Mouse (Mus musculus) megakaryocyte, embryonic 14.5 days (primary cell): ENCODE measurements around the gene Utrn. TPM values are rescaled to one million over a fixed set of nuclear protein-coding genes. Genes with fewer than 3 reads are reported as not detected.
"Not testable (repeated sequence)": the region's sequence is repeated elsewhere in the genome, so short reads cannot be mapped to it uniquely, and the experiment has no call there.

ENCODE experiments used
- H3K27me3 ChIP-seq: replicated peaks from 2 replicates; pipeline ENCODE3; 2012; ENCODE audit warnings: inconsistent platforms
- H3K36me3 ChIP-seq: replicated peaks from 2 replicates; pipeline ENCODE3; 2012; ENCODE audit warnings: low read length, inconsistent platforms, mixed read lengths
- H3K4me1 ChIP-seq: 2 replicates; pipeline ENCODE4 v1.6.1; 2012; ENCODE audit warnings: inconsistent platforms
- H3K4me3 ChIP-seq: replicated peaks from 2 replicates; pipeline ENCODE3; 2012; ENCODE audit warnings: moderate library complexity, mild to moderate bottlenecking, inconsistent platforms
- H3K9me3 ChIP-seq: 2 replicates; pipeline ENCODE4 v1.6.1; 2012; ENCODE audit warnings: inconsistent platforms
- FLI1 ChIP-seq: IDR thresholded peaks from 2 replicates; pipeline ENCODE4 v1.6.1; 2012; ENCODE audit warnings: low read length, inconsistent platforms, mixed read lengths
- GATA1 ChIP-seq: IDR thresholded peaks from 3 replicates; pipeline ENCODE4 v1.6.1; 2012; ENCODE audit warnings: mixed read lengths, low read length, inconsistent platforms, borderline replicate concordance
- polyA plus RNA-seq: library from polyadenylated mRNA; stranded (reverse); fragments of >175 nt; gene quantifications from 2 replicates; pipeline ENCODE4 v1.2.3, GENCODE M21; 2012; ENCODE audit warnings: low replicate concordance; ENCODE audit not compliant: insufficient read depth

Gene Utrn
- polyA plus RNA-seq, 1 experiment: 6.1 TPM

DNA sequence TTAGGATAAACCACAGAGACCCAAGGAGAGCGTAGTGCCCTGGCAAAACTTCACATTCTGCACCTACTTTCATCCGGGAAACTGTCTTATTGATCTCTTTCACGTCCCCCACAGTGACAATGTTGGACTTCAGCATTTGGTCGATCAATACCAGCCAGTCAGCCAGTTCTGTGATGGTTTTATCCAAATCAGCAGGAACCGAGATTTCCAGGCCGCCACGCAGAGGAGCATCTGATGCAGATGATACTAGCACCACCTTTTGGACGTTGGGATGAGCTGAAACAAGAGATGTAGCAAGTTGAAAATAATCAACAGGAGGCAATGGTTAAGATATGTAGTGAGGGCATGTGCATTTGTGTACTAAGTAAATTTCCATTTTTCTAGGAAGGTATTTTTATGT lies 225.8 kb downstream of the Utrn start:
- H3K9me3 ChIP-seq: no peaks in the 10 kb centered on the region

DNA sequence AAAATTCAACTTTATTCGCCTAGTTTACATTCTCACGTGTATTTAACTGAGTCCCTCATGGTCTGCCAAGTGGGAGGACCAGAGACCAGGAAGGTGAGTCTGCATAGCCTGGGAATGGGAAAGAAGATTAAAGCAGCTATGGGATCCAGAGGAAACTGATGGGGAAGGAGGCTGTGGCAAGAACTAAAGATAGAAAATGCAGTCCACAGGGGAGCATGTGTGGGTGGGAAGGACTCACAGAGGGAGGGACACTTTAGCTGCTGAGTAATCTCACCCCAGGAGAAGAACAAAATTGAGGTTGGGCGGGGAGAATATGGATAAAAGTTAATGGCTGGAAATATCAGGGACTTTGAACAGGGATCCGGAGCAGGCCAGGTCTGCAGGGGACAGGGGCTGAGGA lies 229.5 kb downstream of the Utrn start:
- no peak overlapping the region for H3K4me3 ChIP-seq
- no peak for TF ChIP-seq GATA1
- TF ChIP-seq FLI1: no peak
- no peaks in the 10 kb centered on the region for H3K9me3 ChIP-seq
- H3K4me1 ChIP-seq: peaks cover 39% of the 10 kb centered on the region
- peaks cover 82% of the 10 kb centered on the region for H3K36me3 ChIP-seq
- H3K27me3 ChIP-seq: no peaks in the 10 kb centered on the region

More for the DNA sequence above, 225.8 kb downstream of the Utrn start:
- no peak overlapping the region for H3K4me3 ChIP-seq
- H3K27me3 ChIP-seq: no peaks in the 10 kb centered on the region
- peaks cover 34% of the 10 kb centered on the region for H3K4me1 ChIP-seq
- TF ChIP-seq GATA1: no peak
- TF ChIP-seq FLI1: no peak
- peaks cover 79% of the 10 kb centered on the region for H3K36me3 ChIP-seq

DNA sequence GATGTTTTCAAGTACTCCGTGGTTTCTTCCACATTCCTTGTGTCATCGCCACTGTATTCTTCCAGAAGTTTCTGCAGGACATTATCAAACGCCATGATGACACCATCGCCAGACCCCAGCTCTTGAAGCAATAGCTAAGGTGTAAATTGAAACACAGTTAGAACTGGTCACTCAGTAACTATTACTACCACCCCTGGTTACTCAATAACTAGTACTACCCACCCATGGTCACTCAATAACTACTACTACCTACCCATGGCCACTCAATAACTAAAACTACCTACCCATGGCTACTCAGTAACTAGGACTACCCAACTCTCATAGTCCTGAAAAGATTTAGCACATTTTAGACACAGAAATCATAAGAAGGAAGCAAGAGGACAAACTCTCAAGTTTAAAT lies 235.2 kb downstream of the Utrn start:
- Histone ChIP-seq H3K27me3 (no peaks in the 10 kb centered on the region), H3K4me3 (no peak overlapping the region), H3K4me1 (peaks cover 21% of the 10 kb centered on the region), H3K36me3 (peaks cover 80% of the 10 kb centered on the region), H3K9me3 (no peaks in the 10 kb centered on the region)
- TF ChIP-seq FLI1 (no peak), GATA1 (no peak)

DNA sequence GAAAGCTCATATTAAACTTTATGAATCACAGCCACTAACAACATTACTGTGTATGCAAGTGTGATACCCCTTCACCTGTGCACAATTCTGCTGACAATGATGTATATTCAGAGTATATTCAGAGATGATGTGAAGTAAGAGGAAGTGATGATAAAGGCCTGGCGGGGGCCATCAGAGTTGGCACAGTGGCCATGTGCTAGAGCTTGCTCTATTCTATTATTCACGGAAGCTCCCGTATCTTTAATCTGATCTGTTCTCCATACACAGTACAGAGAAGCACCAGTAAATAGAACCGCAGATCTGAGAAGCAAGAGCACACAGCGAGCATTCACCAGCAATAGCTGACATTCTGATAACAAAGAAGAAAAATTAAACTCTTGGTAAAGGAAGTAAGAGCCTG lies 238.2 kb downstream of the Utrn start:
- Histone ChIP-seq H3K27me3 (no peaks in the 10 kb centered on the region), H3K9me3 (no peaks in the 10 kb centered on the region), H3K4me3 (no peak overlapping the region), H3K4me1 (peaks cover 11% of the 10 kb centered on the region), H3K36me3 (peaks cover 88% of the 10 kb centered on the region)
- no peak for TF ChIP-seq GATA1
- no peak for TF ChIP-seq FLI1

DNA sequence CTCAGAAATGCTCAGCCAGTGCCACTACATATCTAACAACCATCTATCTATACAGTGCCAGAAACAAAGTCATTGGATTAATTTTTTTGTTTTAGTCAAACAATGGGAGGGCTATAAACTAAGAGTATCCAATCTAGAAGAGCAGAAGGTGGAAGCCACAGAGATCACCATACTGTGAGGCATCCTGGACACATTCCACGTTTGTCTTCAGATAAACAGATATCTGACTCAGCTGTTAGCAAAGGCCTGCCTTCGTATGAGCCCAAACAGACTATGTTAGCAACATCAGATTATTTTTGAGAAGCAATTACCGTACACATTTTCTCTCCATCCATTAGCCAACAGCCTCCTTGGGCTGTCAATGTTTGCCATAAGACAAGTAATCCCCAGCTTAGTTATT lies 250.8 kb downstream of the Utrn start:
- Histone ChIP-seq H3K4me1 (peaks cover 31% of the 10 kb centered on the region), H3K4me3 (no peak overlapping the region), H3K9me3 (no peaks in the 10 kb centered on the region), H3K27me3 (no peaks in the 10 kb centered on the region), H3K36me3 (peaks cover 43% of the 10 kb centered on the region)
- TF ChIP-seq GATA1 (no peak), FLI1 (no peak)

DNA sequence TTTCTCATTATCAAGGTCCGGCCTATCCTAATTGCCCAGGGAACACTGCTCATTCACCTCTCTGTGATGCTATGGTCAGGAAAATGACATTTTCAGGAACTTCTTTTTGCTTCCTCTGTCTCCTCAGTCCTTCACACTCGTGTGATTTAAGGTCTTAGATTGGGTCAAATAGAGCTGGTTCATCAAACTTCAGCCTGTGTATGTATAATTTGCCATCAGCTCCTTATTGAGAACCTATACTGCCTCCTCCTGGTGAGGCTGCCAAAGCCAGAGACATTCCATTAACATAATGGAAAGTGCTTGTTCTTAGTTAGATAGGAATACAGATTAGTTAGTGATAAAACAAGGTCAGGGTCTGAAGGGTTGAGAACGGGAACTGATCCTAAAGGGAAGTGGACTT lies 253.4 kb downstream of the Utrn start:
- Histone ChIP-seq H3K27me3 (no peaks in the 10 kb centered on the region), H3K4me1 (peaks cover 24% of the 10 kb centered on the region), H3K36me3 (peaks cover 35% of the 10 kb centered on the region), H3K4me3 (no peak overlapping the region), H3K9me3 (no peaks in the 10 kb centered on the region)
- TF ChIP-seq FLI1: no peak
- TF ChIP-seq GATA1: no peak

DNA sequence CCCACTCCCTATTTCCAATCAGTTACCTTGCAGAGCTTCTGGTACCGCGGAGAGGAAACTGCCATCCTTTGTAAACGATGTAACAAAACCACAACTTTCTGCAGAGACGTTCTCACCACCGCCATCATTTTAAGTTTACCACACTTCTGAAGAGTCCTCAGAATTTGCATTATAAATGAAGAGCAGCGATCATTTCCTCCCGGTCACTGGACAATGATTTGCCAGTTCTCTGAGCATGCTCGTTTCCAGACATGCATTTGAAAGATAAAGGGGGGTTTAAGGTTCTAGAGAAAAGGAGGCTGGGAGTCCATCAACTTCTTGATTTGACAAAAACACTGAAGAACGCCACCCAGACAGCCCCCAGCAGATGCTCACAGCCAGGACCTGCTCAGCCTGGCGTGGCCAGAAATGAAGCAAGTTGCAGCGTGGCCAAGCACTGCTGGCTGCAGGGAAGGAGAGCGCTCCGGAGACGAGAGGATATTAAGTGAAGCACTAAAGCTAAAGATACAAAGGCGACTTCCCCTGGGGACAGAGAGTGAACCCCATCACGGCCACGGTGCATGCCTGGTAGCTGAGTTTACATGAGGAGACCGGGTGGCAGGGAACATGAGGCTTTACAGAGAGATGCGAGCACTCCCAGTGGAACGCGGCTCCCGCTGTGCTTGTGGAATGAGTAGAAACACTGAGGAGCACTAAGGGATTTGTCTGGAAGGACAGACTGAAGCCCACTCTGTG lies 254.5 kb downstream of the Utrn start:
- Histone ChIP-seq H3K27me3 (no peaks in the 10 kb centered on the region), H3K36me3 (peaks cover 35% of the 10 kb centered on the region), H3K4me1 (peaks cover 35% of the 10 kb centered on the region), H3K9me3 (no peaks in the 10 kb centered on the region), H3K4me3 (peak overlapping the region; percentile 40)
- TF ChIP-seq GATA1: no peak
- TF ChIP-seq FLI1: no peak

DNA sequence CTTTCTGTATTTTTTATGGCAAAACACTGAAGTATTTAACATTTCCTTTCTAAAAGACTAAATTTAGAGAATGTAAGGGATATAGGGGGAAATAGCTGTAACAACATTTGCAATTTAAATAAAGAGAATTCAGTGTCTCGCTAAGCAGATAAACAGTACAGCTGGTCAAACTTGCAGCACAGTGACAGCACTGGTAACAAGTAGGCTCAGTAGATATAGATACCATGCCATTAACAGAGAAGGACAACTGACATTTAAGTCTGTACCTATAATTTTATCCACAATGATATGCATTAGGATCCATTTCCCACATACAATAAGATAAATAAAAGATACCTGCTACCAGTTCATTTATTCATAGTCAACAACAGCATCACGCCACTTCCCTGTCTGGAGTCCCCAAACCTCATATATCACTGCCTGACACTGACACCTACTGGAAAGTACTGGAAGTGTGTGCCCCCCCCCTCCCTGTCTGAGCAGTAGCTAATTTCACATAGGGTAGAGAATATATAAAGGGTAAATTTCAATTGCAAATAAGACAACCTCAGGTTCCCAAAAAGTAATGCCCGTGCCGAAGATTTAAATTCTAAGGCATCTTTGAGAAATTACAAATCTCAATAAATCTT lies 256.8 kb downstream of the Utrn start:
- Histone ChIP-seq H3K9me3 (no peaks in the 10 kb centered on the region), H3K4me1 (peaks cover 53% of the 10 kb centered on the region), H3K27me3 (no peaks in the 10 kb centered on the region), H3K4me3 (peak overlapping the region; percentile 64), H3K36me3 (peaks cover 39% of the 10 kb centered on the region)
- TF ChIP-seq GATA1: no peak

DNA sequence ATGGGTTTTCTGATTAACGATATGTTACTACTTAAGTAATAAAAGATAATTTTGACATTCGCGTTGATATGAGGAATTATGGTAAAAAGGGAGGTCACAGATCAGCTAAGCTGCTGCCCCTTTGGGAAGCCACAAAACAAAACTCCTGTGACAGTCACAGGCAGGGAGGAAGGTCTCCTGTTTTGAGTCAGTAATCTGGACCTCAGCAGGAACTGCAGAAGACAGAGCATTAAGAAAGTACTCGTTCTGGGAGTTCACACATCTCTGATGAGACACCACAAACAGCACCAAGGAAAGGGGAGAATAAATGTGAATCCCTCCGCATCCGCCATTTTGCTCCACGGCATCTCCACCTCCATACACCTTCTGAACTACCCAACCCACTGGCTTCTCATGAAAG lies 259.3 kb downstream of the Utrn start:
- Histone ChIP-seq H3K9me3 (no peaks in the 10 kb centered on the region), H3K27me3 (no peaks in the 10 kb centered on the region), H3K36me3 (peaks cover 28% of the 10 kb centered on the region), H3K4me1 (peaks cover 62% of the 10 kb centered on the region), H3K4me3 (no peak overlapping the region)
- TF ChIP-seq GATA1 (no peak), FLI1 (no peak)

DNA sequence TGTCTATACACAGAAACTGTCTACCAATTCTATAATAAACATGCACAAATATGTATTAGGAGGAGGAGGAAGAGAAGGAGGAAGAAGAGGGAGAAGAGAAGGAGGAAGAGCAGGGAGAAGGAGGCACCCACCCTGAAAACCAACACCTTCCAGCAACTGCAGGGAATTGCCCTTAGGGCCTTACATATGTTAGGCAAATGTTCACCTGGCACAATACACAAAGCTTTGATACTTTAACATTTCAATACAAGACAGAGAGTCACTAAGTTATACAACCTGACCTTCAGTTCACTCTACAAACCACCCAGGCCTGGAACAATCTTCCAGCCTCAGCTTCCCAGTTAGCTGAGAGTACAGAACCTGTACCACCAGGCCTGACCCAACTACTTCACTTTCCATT lies 260.5 kb downstream of the Utrn start:
- peaks cover 65% of the 10 kb centered on the region for H3K4me1 ChIP-seq
- no peaks in the 10 kb centered on the region for H3K27me3 ChIP-seq
- TF ChIP-seq FLI1: no peak
- no peak for TF ChIP-seq GATA1
- peaks cover 34% of the 10 kb centered on the region for H3K36me3 ChIP-seq
- H3K9me3 ChIP-seq: no peaks in the 10 kb centered on the region
- H3K4me3 ChIP-seq: no peak overlapping the region

DNA sequence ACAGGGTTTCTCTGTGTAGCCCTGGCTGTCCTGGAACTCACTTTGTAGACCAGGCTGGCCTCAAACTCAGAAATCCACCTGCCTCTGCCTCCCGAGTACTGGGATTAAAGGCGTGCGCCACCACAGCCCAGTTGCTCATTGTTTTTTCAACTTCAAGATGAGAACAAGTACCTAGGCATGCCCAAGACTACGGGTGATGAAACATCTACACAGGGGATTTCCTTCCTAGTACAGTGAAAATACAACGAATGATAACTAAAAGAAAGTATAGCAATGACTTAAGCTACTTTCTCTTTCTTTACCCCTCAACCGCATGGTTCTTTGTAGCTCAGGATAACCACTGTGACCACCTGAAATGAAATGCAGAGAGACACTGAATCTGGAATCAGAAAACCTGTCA lies 262.0 kb downstream of the Utrn start:
- peaks cover 35% of the 10 kb centered on the region for H3K36me3 ChIP-seq
- peaks cover 66% of the 10 kb centered on the region for H3K4me1 ChIP-seq
- not testable (repeated sequence) for H3K9me3 ChIP-seq, H3K4me3 ChIP-seq, H3K27me3 ChIP-seq
